Mouse (Mus musculus) forebrain, embryonic 13.5 days (tissue): ENCODE results near the gene Il10. TPM values are rescaled to one million over a fixed set of nuclear protein-coding genes. Genes with fewer than 3 reads are reported as not detected.

ENCODE experiments used
- ATAC-seq: fragments of 200-750 bp; cut with Nextera tagmentation; 2 replicates; pipeline ENCODE4 v1.8.0; 2017
- H3K27ac ChIP-seq: fragments of 300-500 bp; sonication (generic); 2 replicates; pipeline ENCODE4 v1.5.1; 2015; ENCODE audit warnings: inconsistent platforms, mild to moderate bottlenecking, moderate library complexity
- H3K27me3 ChIP-seq: fragments of 300-500 bp; sonication (generic); 2 replicates; pipeline ENCODE4 v1.6.1; 2015; ENCODE audit warnings: mild to moderate bottlenecking, inconsistent platforms
- H3K36me3 ChIP-seq: fragments of 300-500 bp; sonication (generic); 2 replicates; pipeline ENCODE4 v1.6.1; 2015; ENCODE audit warnings: mild to moderate bottlenecking, inconsistent platforms; ENCODE audit not compliant: poor library complexity, severe bottlenecking
- H3K4me1 ChIP-seq: fragments of 300-500 bp; sonication (generic); 2 replicates; pipeline ENCODE4 v1.6.1; 2015; ENCODE audit warnings: inconsistent platforms
- H3K4me2 ChIP-seq: fragments of 300-500 bp; sonication (generic); 2 replicates; pipeline ENCODE4 v1.6.1; 2015; ENCODE audit warnings: inconsistent platforms, mild to moderate bottlenecking, moderate library complexity
- H3K4me3 ChIP-seq: fragments of 300-500 bp; sonication (generic); 2 replicates; pipeline ENCODE4 v1.5.1; 2015; ENCODE audit warnings: mild to moderate bottlenecking, inconsistent platforms
- H3K9ac ChIP-seq: fragments of 300-500 bp; sonication (generic); 2 replicates; pipeline ENCODE4 v1.6.1; 2015; ENCODE audit warnings: mild to moderate bottlenecking, inconsistent platforms
- H3K9me3 ChIP-seq: fragments of 300-500 bp; sonication (generic); replicated peaks from 2 replicates; pipeline ENCODE4 v1.6.1; 2016; ENCODE audit warnings: inconsistent platforms
- WGBS: fragments of 180-500 bp; shearing (Covaris S2); methylation state at CpG from one replicate; pipeline ENCODE4 v1.1.7; 2015; 5-methylcytosine and 5-hydroxymethylcytosine counted together
- polyA plus RNA-seq: library from polyadenylated mRNA; unstranded; fragments of >200 nt; fragmentation: Nextera tagmentation; extraction: Ambion mirVana; gene quantifications from 2 replicates; pipeline ENCODE4 v1.2.1, GENCODE M21; 2015

Il10 gene
- polyA plus RNA-seq, 1 experiment from 2014 or later: not detected

DNA sequence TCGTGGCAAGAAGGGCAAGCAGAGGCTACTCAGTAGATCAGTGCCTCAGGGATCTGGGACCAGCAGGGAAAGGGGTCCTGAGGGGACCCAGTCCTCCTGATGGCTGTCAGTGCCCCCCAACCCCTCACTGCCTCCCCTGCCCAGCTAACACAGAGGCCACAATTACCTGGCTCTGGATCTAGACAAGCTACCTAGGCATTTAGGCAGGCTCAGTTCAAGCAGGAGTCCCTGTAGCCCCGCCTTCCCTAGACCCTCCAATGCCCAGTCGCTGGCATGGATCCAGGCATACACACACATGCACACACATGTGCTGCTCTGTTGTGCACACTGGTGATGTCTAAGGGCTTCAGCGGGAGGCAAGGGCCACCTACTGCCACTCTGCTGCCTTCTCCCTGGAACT is 34.6 kb downstream of the Il10 start:
- 88% methylated on average over 4 of the region's 4 CpGs for WGBS
- H3K36me3 ChIP-seq: peaks cover 58% of the 10 kb centered on the region
- ATAC-seq: no peak

DNA sequence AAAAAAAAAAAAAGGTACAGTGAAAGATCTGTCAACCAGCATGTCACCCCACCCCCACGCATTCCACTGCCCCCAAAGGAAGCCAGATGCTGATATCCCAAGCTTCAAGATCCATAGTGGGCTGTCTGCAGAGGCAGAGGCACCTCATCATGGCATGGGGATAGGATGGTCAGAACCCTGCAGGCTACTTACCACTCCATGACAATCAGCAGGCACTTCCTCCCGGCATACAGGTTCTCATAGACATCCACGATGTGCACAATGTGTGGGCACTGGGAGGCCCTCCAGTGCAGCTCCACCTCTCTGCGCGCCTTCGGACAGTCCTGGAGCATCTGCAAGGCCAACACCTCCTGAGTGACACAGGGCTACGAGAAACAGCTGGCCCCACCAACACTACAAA is 38.8 kb downstream of the Il10 start:
- H3K4me2 ChIP-seq: no peak overlapping the region
- H3K27me3 ChIP-seq: no peaks in the 10 kb centered on the region
- H3K36me3 ChIP-seq: peaks cover 46% of the 10 kb centered on the region
- no peak overlapping the region for H3K4me3 ChIP-seq
- H3K27ac ChIP-seq: no peak overlapping the region
- ATAC-seq: no peak
- WGBS: 86% methylated on average over 7 of the region's 7 CpGs
- H3K4me1 ChIP-seq: peaks cover 56% of the 10 kb centered on the region
- H3K9me3 ChIP-seq: no peaks in the 10 kb centered on the region
- H3K9ac ChIP-seq: 0 out of 2 replicates have a peak overlapping the region, but pooled peaks have one; percentile 8

More for the DNA sequence above, 34.6 kb downstream of the Il10 start:
- no peaks in the 10 kb centered on the region for H3K27me3 ChIP-seq
- no peaks in the 10 kb centered on the region for H3K9me3 ChIP-seq
- H3K4me1 ChIP-seq: peaks cover 34% of the 10 kb centered on the region
- H3K27ac ChIP-seq: 0 out of 2 replicates have a peak overlapping the region, but pooled peaks have one; percentile 6
- no peak overlapping the region for H3K9ac ChIP-seq
- no peak overlapping the region for H3K4me2 ChIP-seq
- no peak overlapping the region for H3K4me3 ChIP-seq

DNA sequence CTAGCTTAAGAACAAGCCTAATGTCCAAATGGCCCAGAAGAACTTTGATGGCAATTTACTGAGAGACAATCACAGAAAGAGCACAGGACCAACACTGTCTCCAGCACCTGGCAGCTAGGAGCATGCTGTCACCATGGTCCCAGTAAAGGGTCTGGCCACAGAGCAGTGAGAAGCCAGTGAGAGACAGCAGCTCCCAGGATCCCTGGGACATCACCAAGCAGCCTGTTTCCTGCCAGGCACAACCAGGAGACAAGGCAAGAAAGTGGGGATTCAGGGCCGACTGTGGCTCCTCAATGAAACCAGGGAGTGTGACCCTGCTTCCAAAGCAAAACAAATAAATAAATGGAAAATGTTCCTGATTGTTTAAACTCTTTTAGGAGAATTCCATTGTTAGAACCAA is 39.8 kb downstream of the Il10 start:
- H3K4me3 ChIP-seq: no peak overlapping the region
- peaks cover 38% of the 10 kb centered on the region for H3K36me3 ChIP-seq
- H3K27ac ChIP-seq: 0 out of 2 replicates have a peak overlapping the region, but pooled peaks have one; percentile 0
- 79% methylated on average over 1 of the region's 1 CpGs for WGBS
- no peak overlapping the region for H3K4me2 ChIP-seq
- H3K9me3 ChIP-seq: no peaks in the 10 kb centered on the region
- H3K27me3 ChIP-seq: no peaks in the 10 kb centered on the region
- H3K9ac ChIP-seq: 0 out of 2 replicates have a peak overlapping the region, but pooled peaks have one; percentile 30
- no peak for ATAC-seq
- peaks cover 60% of the 10 kb centered on the region for H3K4me1 ChIP-seq

DNA sequence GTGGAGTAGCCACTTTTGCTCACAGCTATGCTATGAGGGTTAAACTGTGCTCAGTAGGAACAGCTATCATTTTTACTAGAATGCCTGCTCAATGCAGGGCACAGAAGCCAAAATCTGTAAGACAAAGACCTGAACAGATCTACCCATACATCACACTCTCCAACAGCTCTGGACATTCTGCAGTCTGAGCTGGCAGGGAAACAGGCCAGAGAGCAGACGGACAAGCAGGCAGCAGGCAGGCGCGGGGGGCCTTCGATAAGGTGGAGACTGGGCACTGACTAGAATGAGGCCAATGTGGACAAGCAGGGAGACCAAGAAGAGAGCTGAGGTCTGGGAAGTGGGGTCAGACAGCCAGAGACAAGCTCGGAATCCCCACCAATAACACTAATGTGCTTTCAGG is 40.2 kb downstream of the Il10 start:
- H3K4me2 ChIP-seq: no peak overlapping the region
- 0 out of 2 replicates have a peak overlapping the region, but pooled peaks have one; percentile 27 for H3K9ac ChIP-seq
- H3K27me3 ChIP-seq: no peaks in the 10 kb centered on the region
- 89% methylated on average over 5 of the region's 5 CpGs for WGBS
- H3K4me3 ChIP-seq: no peak overlapping the region
- H3K4me1 ChIP-seq: peaks cover 64% of the 10 kb centered on the region
- H3K27ac ChIP-seq: no peak overlapping the region
- ATAC-seq: peak; percentile 2; the same call in 1 of the 2 replicates
- peaks cover 34% of the 10 kb centered on the region for H3K36me3 ChIP-seq
- no peaks in the 10 kb centered on the region for H3K9me3 ChIP-seq

DNA sequence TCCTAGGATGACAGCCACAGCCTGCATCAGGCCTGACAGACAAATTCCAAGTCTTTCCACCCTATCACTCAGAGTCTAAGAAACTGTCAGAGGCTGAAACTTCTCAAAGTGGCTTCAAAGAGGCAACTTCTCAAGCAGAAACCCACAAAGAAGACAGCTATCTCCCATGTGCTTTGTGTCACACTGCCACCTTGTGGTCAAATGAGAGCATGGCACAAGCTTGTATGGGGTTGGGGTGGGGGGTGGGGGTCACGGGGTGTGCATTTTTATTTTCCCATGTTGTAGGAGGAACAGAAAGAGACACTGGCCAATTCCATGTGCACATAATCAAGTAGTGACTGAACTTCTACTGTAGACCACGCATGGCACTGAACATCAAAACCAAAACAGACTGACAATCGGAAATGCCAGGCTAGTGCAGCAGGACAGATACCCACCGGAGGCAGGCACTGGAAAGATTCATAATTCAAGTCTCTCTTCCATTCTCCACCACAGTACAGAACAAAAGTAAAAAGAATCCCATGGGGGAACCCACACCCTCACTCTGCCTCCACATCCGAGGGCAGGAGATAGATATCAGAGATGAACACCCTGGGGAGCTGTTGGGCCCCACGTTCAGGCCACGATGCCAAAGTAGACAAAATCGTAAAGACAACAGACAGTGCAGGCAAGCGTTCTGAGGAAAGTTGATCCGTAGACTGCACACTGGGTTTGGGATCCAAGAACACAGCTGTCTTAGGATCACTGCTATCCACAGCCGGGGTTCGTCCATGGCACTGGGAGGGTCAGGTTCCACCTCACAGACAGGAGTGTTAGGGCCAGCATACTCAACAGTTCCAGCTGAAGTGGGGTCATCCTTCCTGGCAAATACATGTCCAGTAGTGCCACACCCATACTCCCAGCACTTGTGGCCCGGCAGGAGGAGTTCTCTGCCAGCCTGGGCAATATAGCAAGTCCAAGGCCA is 40.9 kb downstream of the Il10 start:
- H3K27ac ChIP-seq: no peak overlapping the region; the same call in 1 of the 2 replicates
- no peak overlapping the region for H3K4me2 ChIP-seq
- no peaks in the 10 kb centered on the region for H3K27me3 ChIP-seq
- WGBS: 75% methylated on average over 13 of the region's 13 CpGs
- H3K4me1 ChIP-seq: peaks cover 64% of the 10 kb centered on the region
- peak; percentile 24; the same call in 1 of the 2 replicates for ATAC-seq
- no peaks in the 10 kb centered on the region for H3K9me3 ChIP-seq
- no peak overlapping the region for H3K4me3 ChIP-seq
- H3K9ac ChIP-seq: no peak overlapping the region
- H3K36me3 ChIP-seq: peaks cover 26% of the 10 kb centered on the region

DNA sequence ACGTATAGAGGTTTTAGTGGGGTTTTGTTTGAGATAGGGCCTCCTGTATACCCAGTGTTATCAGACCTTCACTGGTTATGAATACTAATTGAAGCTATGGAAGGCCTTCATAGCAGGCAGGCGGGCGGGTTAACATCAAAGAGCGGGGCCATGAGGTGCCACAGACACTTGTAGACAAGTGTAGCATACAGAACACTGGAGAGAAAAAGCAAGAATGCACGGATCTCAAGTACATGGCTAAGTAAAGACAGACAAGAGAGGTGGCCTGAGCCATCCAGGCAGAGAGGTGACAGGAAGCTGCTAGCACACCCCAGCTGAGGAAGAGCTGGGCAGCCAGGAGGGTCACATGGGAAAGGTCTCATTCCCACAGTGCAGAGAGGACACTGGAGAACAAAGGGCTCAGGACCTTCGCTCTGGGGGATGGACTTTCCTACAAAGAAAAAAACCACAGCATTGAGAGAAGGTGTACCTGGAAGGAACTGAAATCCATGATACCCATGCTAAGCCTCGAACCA is 42.2 kb downstream of the Il10 start:
- no peak overlapping the region for H3K9ac ChIP-seq
- no peaks in the 10 kb centered on the region for H3K27me3 ChIP-seq
- no peaks in the 10 kb centered on the region for H3K9me3 ChIP-seq
- no peak overlapping the region for H3K4me2 ChIP-seq
- H3K4me3 ChIP-seq: no peak overlapping the region
- 74% methylated on average over 7 of the region's 7 CpGs for WGBS
- peaks cover 64% of the 10 kb centered on the region for H3K4me1 ChIP-seq
- H3K36me3 ChIP-seq: peaks cover 14% of the 10 kb centered on the region
- no peak for ATAC-seq
- no peak overlapping the region; the same call in 1 of the 2 replicates for H3K27ac ChIP-seq

DNA sequence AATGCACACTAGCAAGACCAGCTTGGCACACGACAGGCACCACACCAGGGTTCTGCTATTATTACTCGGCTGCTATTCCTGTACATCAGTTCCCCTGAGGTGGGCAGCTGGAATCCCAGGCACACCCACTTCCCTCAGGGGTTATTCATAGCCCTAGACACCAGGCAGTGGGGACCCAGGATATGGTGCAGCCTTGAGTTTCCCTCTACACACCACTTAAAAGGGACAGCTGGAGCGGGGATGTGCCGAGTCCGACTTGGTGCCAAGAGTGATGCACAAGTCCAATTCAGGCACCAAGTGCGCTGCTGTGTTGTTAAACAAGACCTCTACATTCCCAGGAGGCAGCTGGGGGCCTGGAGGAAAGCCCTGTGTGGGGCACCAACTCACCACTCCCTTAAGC is 43.2 kb downstream of the Il10 start:
- Histone ChIP-seq H3K4me1 (peaks cover 64% of the 10 kb centered on the region), H3K27me3 (no peaks in the 10 kb centered on the region), H3K36me3 (peaks cover 4% of the 10 kb centered on the region), H3K9me3 (no peaks in the 10 kb centered on the region), H3K4me2 (no peak overlapping the region), H3K9ac (no peak overlapping the region), H3K27ac (no peak overlapping the region; the same call in 1 of the 2 replicates), H3K4me3 (no peak overlapping the region)
- ATAC-seq: peak; percentile 34; the same call in 1 of the 2 replicates
- WGBS: 70% methylated on average over 6 of the region's 6 CpGs

DNA sequence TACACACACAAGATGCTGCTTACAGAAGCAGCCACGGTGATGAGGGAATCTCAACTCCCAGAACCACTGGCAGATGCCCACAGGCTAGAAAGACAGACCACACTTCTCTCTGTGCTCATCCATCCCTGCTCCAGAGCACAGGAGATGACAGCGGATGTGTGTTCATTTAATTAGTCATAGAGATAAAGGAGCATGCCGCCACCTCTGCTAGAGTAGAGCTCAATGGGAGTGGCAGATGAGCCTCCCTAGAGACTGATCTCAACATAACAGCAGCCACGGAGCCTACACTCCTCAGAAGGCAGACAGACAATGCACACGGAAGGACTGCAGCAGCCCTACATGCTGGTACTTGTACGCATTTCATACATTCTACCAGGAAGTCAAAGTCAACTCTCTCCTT is 44.6 kb downstream of the Il10 start:
- Histone ChIP-seq H3K9me3 (no peaks in the 10 kb centered on the region), H3K36me3 (no peaks in the 10 kb centered on the region), H3K27me3 (no peaks in the 10 kb centered on the region), H3K4me2 (no peak overlapping the region), H3K4me3 (no peak overlapping the region), H3K27ac (peak overlapping the region; percentile 52; the same call in 1 of the 2 replicates), H3K4me1 (peaks cover 53% of the 10 kb centered on the region), H3K9ac (no peak overlapping the region)
- no peak for ATAC-seq
- 67% methylated on average over 6 of the region's 6 CpGs for WGBS

DNA sequence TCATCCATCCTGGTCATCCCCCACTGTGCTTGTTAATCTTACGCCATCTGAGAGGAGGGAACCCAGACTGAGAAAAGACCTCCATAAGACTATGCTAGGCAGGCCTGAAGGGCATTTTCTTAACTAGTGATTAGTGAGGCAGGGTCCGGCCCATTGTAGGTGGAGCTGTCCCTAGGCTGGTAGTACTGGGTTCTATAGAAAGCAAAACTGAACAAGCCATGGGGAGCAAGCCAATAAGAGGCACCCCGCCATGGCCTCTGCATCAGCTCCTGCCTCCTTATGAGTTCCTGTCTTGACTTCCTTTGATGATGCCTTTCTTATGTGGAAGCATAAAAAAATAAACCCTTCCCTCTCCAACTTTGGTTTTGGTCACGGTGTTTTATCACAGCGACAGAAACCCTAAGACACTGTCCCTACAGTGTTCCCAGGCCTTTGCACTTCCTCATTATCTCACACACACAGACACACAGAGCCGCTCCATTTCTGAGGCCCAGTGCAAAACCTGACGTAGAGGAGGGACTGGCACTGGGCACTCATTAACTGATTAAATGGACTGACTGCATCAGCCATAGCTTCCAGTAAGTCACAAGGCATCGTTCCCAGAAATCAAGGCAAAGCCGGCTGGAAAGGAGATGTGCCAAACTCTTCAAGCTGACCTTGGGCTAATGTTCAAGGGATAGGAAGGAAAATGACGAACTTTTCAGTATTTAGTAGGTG is 48.5 kb downstream of the Il10 start:
- H3K36me3 ChIP-seq: no peaks in the 10 kb centered on the region
- peaks cover 18% of the 10 kb centered on the region for H3K4me1 ChIP-seq
- no peak overlapping the region for H3K4me2 ChIP-seq
- no peak for ATAC-seq
- H3K27me3 ChIP-seq: no peaks in the 10 kb centered on the region
- H3K27ac ChIP-seq: no peak overlapping the region
- H3K9ac ChIP-seq: no peak overlapping the region
- WGBS: 90% methylated on average over 10 of the region's 10 CpGs
- no peaks in the 10 kb centered on the region for H3K9me3 ChIP-seq
- H3K4me3 ChIP-seq: no peak overlapping the region

DNA sequence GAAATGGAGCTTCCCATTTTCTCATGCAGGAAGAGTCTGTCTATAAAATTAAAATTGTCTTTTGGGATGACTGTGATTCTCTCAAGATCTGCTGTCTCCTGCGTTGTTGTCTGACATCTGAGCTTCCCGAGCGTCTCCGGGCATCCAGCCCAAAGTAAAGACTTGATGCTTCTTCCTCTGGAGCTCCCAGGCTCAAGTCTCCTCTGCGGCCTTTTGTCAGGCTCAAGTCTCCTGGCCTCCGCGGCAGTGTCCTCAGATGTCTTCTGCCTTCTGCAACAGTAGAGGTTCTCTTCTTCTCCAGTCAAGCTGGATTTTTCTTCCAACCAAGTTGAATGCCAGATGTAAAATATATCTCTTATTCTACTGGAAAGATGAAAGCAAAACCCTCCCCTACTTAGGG is 49.4 kb downstream of the Il10 start:
- ATAC-seq: no peak
- peaks cover 19% of the 10 kb centered on the region for H3K4me1 ChIP-seq
- 91% methylated on average over 7 of the region's 7 CpGs for WGBS
- no peaks in the 10 kb centered on the region for H3K27me3 ChIP-seq
- no peaks in the 10 kb centered on the region for H3K9me3 ChIP-seq
- H3K36me3 ChIP-seq: no peaks in the 10 kb centered on the region
- no peak overlapping the region for H3K4me2 ChIP-seq
- no peak overlapping the region for H3K9ac ChIP-seq
- H3K4me3 ChIP-seq: no peak overlapping the region
- no peak overlapping the region for H3K27ac ChIP-seq

DNA sequence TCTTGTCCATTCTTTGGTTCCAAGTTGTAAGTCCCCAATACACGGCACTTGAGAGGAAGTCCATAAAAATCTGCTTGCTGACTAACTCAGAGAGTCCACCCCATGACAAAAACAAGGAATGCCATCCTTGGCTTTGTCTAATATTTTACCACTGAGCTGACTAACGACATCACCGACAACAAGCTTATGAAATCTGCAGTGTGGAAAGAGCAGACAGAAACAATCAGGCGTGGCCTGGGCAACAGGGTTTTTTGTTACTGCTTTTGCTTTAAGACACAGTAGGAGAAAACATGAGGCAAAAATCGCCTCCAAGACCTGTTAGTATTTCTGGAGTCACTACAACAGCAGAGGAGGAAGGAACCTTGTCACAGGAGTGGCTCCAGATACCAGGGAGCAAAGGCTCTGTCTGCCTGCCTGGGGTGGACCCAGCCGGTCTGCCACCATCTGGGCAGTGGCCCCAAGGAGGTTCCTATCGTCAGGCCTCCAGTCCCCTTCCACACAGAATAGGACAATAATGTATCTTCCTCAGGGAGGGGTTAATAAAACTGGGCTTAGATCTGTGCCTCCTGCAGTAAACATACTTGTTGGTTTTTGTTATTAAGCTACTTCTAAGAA is 52.8 kb downstream of the Il10 start:
- no peak overlapping the region for H3K9ac ChIP-seq
- 86% methylated on average over 7 of the region's 7 CpGs for WGBS
- no peak overlapping the region for H3K4me2 ChIP-seq
- H3K27me3 ChIP-seq: no peaks in the 10 kb centered on the region
- H3K9me3 ChIP-seq: no peaks in the 10 kb centered on the region
- peaks cover 43% of the 10 kb centered on the region for H3K4me1 ChIP-seq
- ATAC-seq: no peak
- no peaks in the 10 kb centered on the region for H3K36me3 ChIP-seq
- no peak overlapping the region for H3K4me3 ChIP-seq
- no peak overlapping the region for H3K27ac ChIP-seq
